Mouse (Mus musculus) neural tube, embryonic 15.5 days (tissue): Measurements from ENCODE around the gene Foxi1. TPM values are rescaled to one million over a fixed set of nuclear protein-coding genes. Genes with fewer than 3 reads are reported as not detected.
"Not testable (repeated sequence)": the region's sequence is repeated elsewhere in the genome, so short reads cannot be mapped to it uniquely, and the experiment has no call there.

ENCODE experiments used
- ATAC-seq: fragments of 200-750 bp; cut with Nextera tagmentation; 2 replicates; pipeline ENCODE4 v1.8.0; 2017; ENCODE audit warnings: mild to moderate bottlenecking, moderate TSS enrichment, moderate library complexity; ENCODE audit not compliant: low FRiP score
- H3K27ac ChIP-seq: fragments of 300-500 bp; sonication (generic); replicated peaks from 2 replicates; pipeline ENCODE4 v1.5.1; 2015; ENCODE audit warnings: mild to moderate bottlenecking, inconsistent platforms
- H3K27me3 ChIP-seq: fragments of 300-500 bp; sonication (generic); replicated peaks from 2 replicates; pipeline ENCODE4 v1.6.1; 2015; ENCODE audit warnings: inconsistent platforms
- H3K36me3 ChIP-seq: fragments of 300-500 bp; sonication (generic); 2 replicates; pipeline ENCODE4 v1.6.1; 2015; ENCODE audit warnings: inconsistent platforms
- H3K4me1 ChIP-seq: fragments of 300-500 bp; sonication (generic); 2 replicates; pipeline ENCODE4 v1.6.1; 2015; ENCODE audit warnings: inconsistent platforms
- H3K4me2 ChIP-seq: fragments of 300-500 bp; sonication (generic); 2 replicates; pipeline ENCODE4 v1.6.1; 2015; ENCODE audit warnings: inconsistent platforms, mild to moderate bottlenecking, moderate library complexity
- H3K4me3 ChIP-seq: fragments of 300-500 bp; sonication (generic); replicated peaks from 2 replicates; pipeline ENCODE4 v1.5.1; 2015; ENCODE audit warnings: mild to moderate bottlenecking, inconsistent platforms
- H3K9ac ChIP-seq: fragments of 300-500 bp; sonication (generic); replicated peaks from 2 replicates; pipeline ENCODE4 v1.6.1; 2015; ENCODE audit warnings: mild to moderate bottlenecking, inconsistent platforms
- H3K9me3 ChIP-seq: fragments of 300-500 bp; sonication (generic); replicated peaks from 2 replicates; pipeline ENCODE4 v1.6.1; 2016; ENCODE audit warnings: inconsistent platforms
- WGBS: fragments of 180-500 bp; shearing (Covaris S2); methylation state at CpG from one replicate; pipeline ENCODE4 v1.1.7; 2015; ENCODE audit warnings: mixed read lengths; 5-methylcytosine and 5-hydroxymethylcytosine counted together
- polyA plus RNA-seq: library from polyadenylated mRNA; unstranded; fragments of >200 nt; fragmentation: Nextera tagmentation; extraction: Ambion mirVana; gene quantifications from 2 replicates; pipeline ENCODE4 v1.2.1, GENCODE M21; 2015

Gene Foxi1
- not detected in 2 replicates for polyA plus RNA-seq

GRCm38 (mm10) chr11:34207989-34208388 lies at the start of gene Foxi1:
TSS of gene Foxi1 (minus strand) at chr11:34208089.
- no peak for ATAC-seq

GRCm38 (mm10) chr11:34242979-34243378 lies 35.1 kb upstream of the Foxi1 start:
- H3K4me1 ChIP-seq, result no peaks in the 10 kb centered on the region
- H3K36me3 ChIP-seq, result no peaks in the 10 kb centered on the region
- WGBS, result 64% methylated on average over 6 of the region's 6 CpGs
- no peak overlapping the region for H3K4me2 ChIP-seq
- H3K27ac ChIP-seq, result no peak overlapping the region
- H3K4me3 ChIP-seq, result no peak overlapping the region
- no peaks in the 10 kb centered on the region for H3K27me3 ChIP-seq
- ATAC-seq, result no peak
- no peak overlapping the region for H3K9ac ChIP-seq
- H3K9me3 ChIP-seq, result 0 out of 2 replicates have a peak, but pooled peaks cover 3% of the 10 kb centered on the region

More at GRCm38 (mm10) chr11:34207989-34208388, at the start of gene Foxi1:
- H3K27me3 ChIP-seq, result no peaks in the 10 kb centered on the region
- no peak within 1 kb of the TSS for H3K9ac ChIP-seq
- H3K4me1 ChIP-seq, result no peaks in the 10 kb centered on the region
- no peak within 1 kb of the TSS for H3K4me3 ChIP-seq
- no peak within 1 kb of the TSS for H3K4me2 ChIP-seq
- 84% methylated on average over 10 of the region's 10 CpGs for WGBS
- H3K9me3 ChIP-seq, result no peaks in the 10 kb centered on the region
- no peaks in the 10 kb centered on the region for H3K36me3 ChIP-seq
- H3K27ac ChIP-seq, result no peak within 1 kb of the TSS

- Histone ChIP-seq H3K4me1 (no peaks in the 10 kb centered on the region), H3K4me3 (no peak overlapping the region), H3K36me3 (no peaks in the 10 kb centered on the region), H3K27ac (no peak overlapping the region), H3K27me3 (no peaks in the 10 kb centered on the region), H3K9me3 (0 out of 2 replicates have a peak, but pooled peaks cover 3% of the 10 kb centered on the region), H3K9ac (no peak overlapping the region), H3K4me2 (no peak overlapping the region)
- WGBS, result 100% methylated on average over 1 of the region's 1 CpGs
- no peak for ATAC-seq
Observed at GRCm38 (mm10) chr11:34240252-34240651, 32.4 kb upstream of the Foxi1 start.

- H3K9me3 ChIP-seq, result 0 out of 2 replicates have a peak, but pooled peaks cover 3% of the 10 kb centered on the region
- no peak overlapping the region for H3K4me3 ChIP-seq
- WGBS, result 90% methylated on average over 2 of the region's 2 CpGs
- H3K4me1 ChIP-seq, result no peaks in the 10 kb centered on the region
- H3K27me3 ChIP-seq, result no peaks in the 10 kb centered on the region
- no peak overlapping the region for H3K4me2 ChIP-seq
- H3K27ac ChIP-seq, result no peak overlapping the region
- no peaks in the 10 kb centered on the region for H3K36me3 ChIP-seq
- no peak overlapping the region for H3K9ac ChIP-seq
- ATAC-seq, result no peak
Observed at GRCm38 (mm10) chr11:34239691-34240090, 31.8 kb upstream of the Foxi1 start.

- Histone ChIP-seq H3K9ac (no peak overlapping the region), H3K27ac (no peak overlapping the region), H3K27me3 (no peaks in the 10 kb centered on the region), H3K4me3 (no peak overlapping the region), H3K4me2 (no peak overlapping the region), H3K36me3 (no peaks in the 10 kb centered on the region), H3K9me3 (no peaks in the 10 kb centered on the region), H3K4me1 (no peaks in the 10 kb centered on the region)
- no peak for ATAC-seq
- WGBS, result 86% methylated on average over 6 of the region's 6 CpGs
Observed at GRCm38 (mm10) chr11:34236885-34237284, 29.0 kb upstream of the Foxi1 start.

GRCm38 (mm10) chr11:34236091-34236759 lies 28.3 kb upstream of the Foxi1 start:
- Histone ChIP-seq H3K4me1 (no peaks in the 10 kb centered on the region), H3K27me3 (no peaks in the 10 kb centered on the region), H3K36me3 (no peaks in the 10 kb centered on the region), H3K4me3 (no peak overlapping the region), H3K9me3 (no peaks in the 10 kb centered on the region), H3K27ac (no peak overlapping the region), H3K4me2 (no peak overlapping the region), H3K9ac (no peak overlapping the region)
- 49% methylated on average over 5 of the region's 5 CpGs for WGBS
- ATAC-seq, result no peak

GRCm38 (mm10) chr11:34228758-34229364 lies 21.0 kb upstream of the Foxi1 start:
- Histone ChIP-seq H3K4me2 (no peak overlapping the region), H3K27ac (no peak overlapping the region), H3K36me3 (no peaks in the 10 kb centered on the region), H3K4me3 (no peak overlapping the region), H3K4me1 (no peaks in the 10 kb centered on the region), H3K9ac (no peak overlapping the region), H3K27me3 (no peaks in the 10 kb centered on the region), H3K9me3 (no peaks in the 10 kb centered on the region)
- WGBS, result 40% methylated on average over 6 of the region's 6 CpGs
- no peak for ATAC-seq

- WGBS, result 53% methylated on average over 1 of the region's 1 CpGs
- no peaks in the 10 kb centered on the region for H3K4me1 ChIP-seq
- no peak overlapping the region for H3K4me2 ChIP-seq
- H3K27ac ChIP-seq, result no peak overlapping the region
- ATAC-seq, result no peak
- H3K4me3 ChIP-seq, result no peak overlapping the region
- H3K27me3 ChIP-seq, result no peaks in the 10 kb centered on the region
- H3K36me3 ChIP-seq, result no peaks in the 10 kb centered on the region
- H3K9me3 ChIP-seq, result no peaks in the 10 kb centered on the region
- H3K9ac ChIP-seq, result no peak overlapping the region
Observed at GRCm38 (mm10) chr11:34227180-34227579, 19.3 kb upstream of the Foxi1 start.

- WGBS, result 90% methylated on average over 4 of the region's 4 CpGs
- H3K9ac ChIP-seq, H3K4me2 ChIP-seq, H3K4me3 ChIP-seq, H3K4me1 ChIP-seq, ATAC-seq, H3K9me3 ChIP-seq, H3K36me3 ChIP-seq, H3K27me3 ChIP-seq, H3K27ac ChIP-seq: not testable (repeated sequence)
Observed at GRCm38 (mm10) chr11:34220596-34220995, 12.7 kb upstream of the Foxi1 start.

GRCm38 (mm10) chr11:34212853-34213252 lies 5.0 kb upstream of the Foxi1 start:
- ATAC-seq, result no peak; the same call in 1 of the 2 replicates
- H3K27ac ChIP-seq, result no peak overlapping the region
- no peaks in the 10 kb centered on the region for H3K4me1 ChIP-seq
- WGBS, result 15% methylated on average over 5 of the region's 5 CpGs
- no peaks in the 10 kb centered on the region for H3K27me3 ChIP-seq
- no peaks in the 10 kb centered on the region for H3K36me3 ChIP-seq
- H3K4me3 ChIP-seq, result no peak overlapping the region
- H3K4me2 ChIP-seq, result no peak overlapping the region
- H3K9me3 ChIP-seq, result no peaks in the 10 kb centered on the region
- no peak overlapping the region for H3K9ac ChIP-seq

- Histone ChIP-seq H3K4me3 (no peak overlapping the region), H3K27ac (no peak overlapping the region), H3K4me1 (no peaks in the 10 kb centered on the region), H3K36me3 (no peaks in the 10 kb centered on the region), H3K4me2 (no peak overlapping the region), H3K27me3 (no peaks in the 10 kb centered on the region), H3K9ac (no peak overlapping the region), H3K9me3 (no peaks in the 10 kb centered on the region)
- WGBS, result 60% methylated on average over 1 of the region's 1 CpGs
- ATAC-seq, result no peak
Observed at GRCm38 (mm10) chr11:34202769-34203168, 5.1 kb downstream of the Foxi1 start.

- H3K4me1 ChIP-seq, result no peaks in the 10 kb centered on the region
- H3K4me3 ChIP-seq, result no peak overlapping the region
- no peaks in the 10 kb centered on the region for H3K27me3 ChIP-seq
- WGBS, result 97% methylated on average over 3 of the region's 3 CpGs
- no peaks in the 10 kb centered on the region for H3K9me3 ChIP-seq
- no peaks in the 10 kb centered on the region for H3K36me3 ChIP-seq
- no peak overlapping the region for H3K27ac ChIP-seq
- H3K9ac ChIP-seq, result no peak overlapping the region
- no peak for ATAC-seq
- H3K4me2 ChIP-seq, result no peak overlapping the region
Observed at GRCm38 (mm10) chr11:34195142-34195541, 12.7 kb downstream of the Foxi1 start.
